In the genomic region with DNA sequence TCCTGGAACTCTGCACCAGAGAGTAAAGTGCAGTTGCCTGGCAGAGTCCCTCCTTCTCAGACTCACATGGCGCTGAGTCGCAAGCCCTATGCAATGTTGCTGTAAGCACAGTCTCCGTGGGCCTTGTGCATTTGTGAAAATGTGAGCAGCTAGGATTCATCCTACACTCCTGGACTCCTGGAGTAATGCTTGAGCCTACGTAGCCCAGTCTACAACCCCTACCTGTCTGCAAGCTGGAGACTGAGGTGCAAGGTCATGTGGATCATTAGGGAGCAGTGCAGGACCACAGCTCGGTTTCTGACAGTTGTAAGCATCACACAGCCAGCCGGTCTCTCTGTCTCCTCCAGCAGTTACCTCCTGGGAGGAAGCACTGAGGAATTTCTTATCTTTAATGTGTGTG, we compare ENCODE assay signal across 28 mouse cellular contexts.
"Had no signal": no experiment of that assay in that cellular context is flagged by ENCODE, and none has a peak within 500 bp of the region (broad histone marks: within the 10 kb centered on the region; RNA-seq: fewer than 3 reads in every experiment).

No protein-coding gene starts in this region.

- H3K4me3 ChIP-seq: embryonic facial prominence, embryonic 10.5 days; embryonic facial prominence, embryonic 12.5 days; embryonic facial prominence, embryonic 13.5 days; embryonic facial prominence, embryonic 15.5 days; erythroblast, embryonic 14.5 days; forebrain, embryonic 10.5 days; forebrain, embryonic 12.5 days; forebrain, embryonic 13.5 days; forebrain, embryonic 15.5 days; gastrocnemius, adult 2 months; heart, adult 2 months had no signal

- H3K9me3 ChIP-seq: embryonic facial prominence, embryonic 10.5 days; embryonic facial prominence, embryonic 12.5 days; embryonic facial prominence, embryonic 13.5 days; embryonic facial prominence, embryonic 15.5 days; forebrain, embryonic 10.5 days; forebrain, embryonic 12.5 days; forebrain, embryonic 13.5 days; forebrain, embryonic 15.5 days had no signal

- H3K36me3 ChIP-seq: embryonic facial prominence, embryonic 10.5 days; embryonic facial prominence, embryonic 12.5 days; embryonic facial prominence, embryonic 13.5 days; embryonic facial prominence, embryonic 15.5 days; forebrain, embryonic 10.5 days; forebrain, embryonic 12.5 days; forebrain, embryonic 15.5 days had no signal

- H3K9ac ChIP-seq: embryonic facial prominence, embryonic 12.5 days; embryonic facial prominence, embryonic 13.5 days; embryonic facial prominence, embryonic 15.5 days; forebrain, embryonic 12.5 days; forebrain, embryonic 13.5 days; forebrain, embryonic 15.5 days; forebrain, postnatal 0 days had no signal

- DNase-seq: cerebellum, adult 2 months; cerebellum, adult 8-10 months; cerebellum, adult 9-10 months; cerebellum, adult 9-11 months; cerebellum, postnatal 10 days; cerebellum, postnatal 14 days; cerebellum, postnatal 25 days; cerebellum, postnatal 36 days; embryo, embryonic 11 days; forebrain, postnatal 0 days; gastrocnemius, adult 2 months; gastrocnemius, postnatal 10 days; gastrocnemius, postnatal 14 days; gastrocnemius, postnatal 25 days; gastrocnemius, postnatal 36 days; heart, adult 18-20 months; heart, adult 2 months had no signal

- H3K4me2 ChIP-seq: embryonic facial prominence, embryonic 12.5 days; embryonic facial prominence, embryonic 13.5 days; embryonic facial prominence, embryonic 15.5 days; forebrain, embryonic 12.5 days; forebrain, embryonic 13.5 days; forebrain, embryonic 15.5 days had no signal

- H3K27ac ChIP-seq: embryonic facial prominence, embryonic 10.5 days; embryonic facial prominence, embryonic 12.5 days; embryonic facial prominence, embryonic 13.5 days; embryonic facial prominence, embryonic 15.5 days; forebrain, embryonic 10.5 days; forebrain, embryonic 12.5 days; forebrain, embryonic 13.5 days; forebrain, embryonic 15.5 days; gastrocnemius, adult 2 months; heart, adult 2 months had no signal

- H3K27me3 ChIP-seq: embryonic facial prominence, embryonic 12.5 days; embryonic facial prominence, embryonic 13.5 days; embryonic facial prominence, embryonic 15.5 days; forebrain, embryonic 12.5 days; forebrain, embryonic 13.5 days; forebrain, embryonic 15.5 days had no signal

- H3K4me1 ChIP-seq: embryonic facial prominence, embryonic 10.5 days; embryonic facial prominence, embryonic 12.5 days; embryonic facial prominence, embryonic 13.5 days; embryonic facial prominence, embryonic 15.5 days; forebrain, embryonic 10.5 days; forebrain, embryonic 12.5 days had no signal

- ATAC-seq: forebrain, embryonic 13.5 days; forebrain, embryonic 14.5 days; forebrain, embryonic 16.5 days; forebrain, postnatal 0 days had no signal
